Mouse (Mus musculus) liver, embryonic 11.5 days (tissue): ENCODE results near the gene Izumo1. TPM values are rescaled to one million over a fixed set of nuclear protein-coding genes. Genes with fewer than 3 reads are reported as not detected.

Experiments used
- ATAC-seq: fragments of 200-750 bp; cut with Nextera tagmentation; replicated peaks from 2 replicates; pipeline ENCODE4 v1.8.0; 2017; ENCODE audit warnings: moderate number of reproducible peaks, mild to moderate bottlenecking, moderate TSS enrichment, moderate library complexity; ENCODE audit not compliant: low FRiP score
- DNase-seq: peaks from one replicate; pipeline ENCODE4 v3.0.0-alpha.2; 2017; ENCODE audit warnings: low spot score
- H3K27ac ChIP-seq: fragments of 300-500 bp; sonication (generic); 2 replicates; pipeline ENCODE4 v1.5.1; 2014; ENCODE audit warnings: mild to moderate bottlenecking, low read depth, low read length, control low read depth
- H3K27me3 ChIP-seq: fragments of 300-500 bp; sonication (generic); replicated peaks from 2 replicates; pipeline ENCODE4 v1.6.1; 2014; ENCODE audit warnings: low read length, mixed read lengths; ENCODE audit not compliant: control insufficient read depth, insufficient read depth
- H3K36me3 ChIP-seq: fragments of 300-500 bp; sonication (generic); 2 replicates; pipeline ENCODE4 v1.6.1; 2014; ENCODE audit warnings: mild to moderate bottlenecking, low read length, moderate library complexity, mixed read lengths; ENCODE audit not compliant: control insufficient read depth, insufficient read depth
- H3K4me1 ChIP-seq: fragments of 300-500 bp; sonication (generic); replicated peaks from 2 replicates; pipeline ENCODE4 v1.6.1; 2014; ENCODE audit warnings: low read length, mixed read lengths; ENCODE audit not compliant: control insufficient read depth, insufficient read depth
- H3K4me2 ChIP-seq: fragments of 300-500 bp; sonication (generic); 2 replicates; pipeline ENCODE4 v1.6.1; 2014; ENCODE audit warnings: mild to moderate bottlenecking, control low read depth, moderate library complexity
- H3K4me3 ChIP-seq: fragments of 300-500 bp; sonication (generic); 2 replicates; pipeline ENCODE4 v1.5.1; 2014; ENCODE audit warnings: low read depth, low read length, control low read depth
- H3K9ac ChIP-seq: fragments of 300-500 bp; sonication (generic); 2 replicates; pipeline ENCODE4 v1.6.1; 2014; ENCODE audit warnings: low read depth, low read length, control low read depth
- H3K9me3 ChIP-seq: fragments of 300-500 bp; sonication (generic); 2 replicates; pipeline ENCODE4 v1.6.1; 2016; ENCODE audit warnings: low read length, inconsistent platforms, mixed read lengths; ENCODE audit not compliant: control insufficient read depth
- WGBS: fragments of 180-500 bp; shearing (Covaris S2); extraction: QIAGEN DNeasy Blood & Tissue Kit; methylation state at CpG from one replicate; pipeline ENCODE4 v1.1.7; 2014; 5-methylcytosine and 5-hydroxymethylcytosine counted together
- polyA plus RNA-seq: library from polyadenylated mRNA; unstranded; fragments of >200 nt; fragmentation: Nextera tagmentation; extraction: Ambion mirVana; gene quantifications from 2 replicates; pipeline ENCODE4 v1.2.1, GENCODE M21; 2014

Izumo1 gene
- polyA plus RNA-seq, 1 experiment from 2014 or later, result 0.22 TPM

- peaks cover 12% of the 10 kb centered on the region for H3K4me1 ChIP-seq
- H3K9ac ChIP-seq, result no peak overlapping the region
- H3K4me3 ChIP-seq, result no peak overlapping the region
- no peaks in the 10 kb centered on the region; the same call in 1 of the 2 replicates for H3K36me3 ChIP-seq
- H3K4me2 ChIP-seq, result no peak overlapping the region
- no peak for DNase-seq
- H3K27ac ChIP-seq, result peak overlapping the region; percentile 25; the same call in 1 of the 2 replicates
- no peaks in the 10 kb centered on the region for H3K9me3 ChIP-seq
- H3K27me3 ChIP-seq, result peaks cover 32% of the 10 kb centered on the region
- ATAC-seq, result no peak
- WGBS, result 67% methylated on average over 7 of the region's 7 CpGs
These were observed 5.0 kb downstream of the Izumo1 start for GRCm38 (mm10) chr7:45626571-45627076.

- Histone ChIP-seq H3K9me3 (no peaks in the 10 kb centered on the region), H3K27me3 (peaks cover 32% of the 10 kb centered on the region), H3K4me3 (peak within 1 kb of the TSS; percentile 60), H3K36me3 (no peaks in the 10 kb centered on the region; the same call in 1 of the 2 replicates), H3K9ac (peak within 1 kb of the TSS; percentile 69), H3K4me1 (peaks cover 12% of the 10 kb centered on the region), H3K4me2 (peak within 1 kb of the TSS; percentile 95), H3K27ac (peak within 1 kb of the TSS; percentile 55; the same call in 1 of the 2 replicates)
- 52% methylated on average over 9 of the region's 9 CpGs for whole genome bisulfite sequencing
- DNase-seq (no peak), ATAC-seq (0 out of 2 replicates have a peak, but pooled peaks have one; percentile 21)
These were observed 5.7 kb downstream of the Izumo1 start, which contains the start of gene Rasip1 for GRCm38 (mm10) chr7:45627261-45627660. Gene Rasip1 (plus strand): TSS chr7:45627488.

DNA sequence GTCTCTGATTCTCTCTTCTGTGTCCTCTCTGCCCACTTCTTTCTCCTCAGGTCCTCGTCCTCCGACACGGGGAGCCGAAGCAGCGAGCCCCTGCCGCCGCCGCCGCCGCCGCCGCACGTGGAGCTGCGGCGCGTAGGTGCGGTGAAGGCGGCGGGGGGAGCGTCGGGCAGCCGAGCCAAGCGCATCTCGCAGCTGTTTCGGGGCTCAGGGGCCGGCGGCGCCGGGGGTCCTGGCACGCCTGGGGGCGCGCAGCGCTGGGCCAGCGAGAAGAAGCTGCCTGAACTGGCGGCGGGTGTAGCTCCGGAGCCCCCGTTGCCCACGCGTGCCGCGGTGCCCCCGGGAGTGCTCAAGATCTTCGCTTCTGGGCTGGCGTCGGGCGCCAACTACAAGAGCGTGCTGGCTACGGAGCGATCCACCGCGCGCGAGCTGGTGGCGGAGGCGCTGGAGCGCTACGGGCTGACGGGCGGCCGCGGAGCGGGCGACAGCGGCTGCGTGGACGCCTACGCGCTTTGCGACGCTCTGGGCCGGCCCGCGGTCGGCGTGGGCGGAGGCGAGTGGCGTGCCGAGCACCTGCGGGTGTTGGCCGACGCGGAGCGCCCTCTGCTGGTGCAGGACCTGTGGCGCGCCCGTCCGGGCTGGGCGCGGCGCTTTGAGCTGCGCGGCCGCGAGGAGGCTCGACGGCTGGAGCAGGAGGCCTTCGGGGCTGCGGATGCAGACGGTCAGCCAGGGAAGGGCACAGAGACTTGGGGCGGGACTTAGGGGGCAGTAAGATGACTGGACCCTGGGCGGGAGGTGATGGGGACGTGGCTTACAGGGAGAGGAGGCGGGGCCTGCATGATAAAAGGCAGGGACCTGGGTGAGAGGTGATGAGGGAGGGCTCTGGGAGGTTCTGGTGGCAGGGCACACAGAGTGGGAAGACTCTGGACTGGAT, 7.0 kb downstream of the Izumo1 start:
- H3K4me2 ChIP-seq, result peak overlapping the region; percentile 95
- no peaks in the 10 kb centered on the region for H3K9me3 ChIP-seq
- WGBS, result 2% methylated on average over 105 of the region's 105 CpGs
- H3K27me3 ChIP-seq, result peaks cover 32% of the 10 kb centered on the region
- H3K4me1 ChIP-seq, result peaks cover 12% of the 10 kb centered on the region
- DNase-seq, result peak; percentile 86
- peak; percentile 69 for ATAC-seq
- no peaks in the 10 kb centered on the region for H3K36me3 ChIP-seq
- peak overlapping the region; percentile 60 for H3K4me3 ChIP-seq
- no peak overlapping the region for H3K27ac ChIP-seq
- H3K9ac ChIP-seq, result peak overlapping the region; percentile 69

DNA sequence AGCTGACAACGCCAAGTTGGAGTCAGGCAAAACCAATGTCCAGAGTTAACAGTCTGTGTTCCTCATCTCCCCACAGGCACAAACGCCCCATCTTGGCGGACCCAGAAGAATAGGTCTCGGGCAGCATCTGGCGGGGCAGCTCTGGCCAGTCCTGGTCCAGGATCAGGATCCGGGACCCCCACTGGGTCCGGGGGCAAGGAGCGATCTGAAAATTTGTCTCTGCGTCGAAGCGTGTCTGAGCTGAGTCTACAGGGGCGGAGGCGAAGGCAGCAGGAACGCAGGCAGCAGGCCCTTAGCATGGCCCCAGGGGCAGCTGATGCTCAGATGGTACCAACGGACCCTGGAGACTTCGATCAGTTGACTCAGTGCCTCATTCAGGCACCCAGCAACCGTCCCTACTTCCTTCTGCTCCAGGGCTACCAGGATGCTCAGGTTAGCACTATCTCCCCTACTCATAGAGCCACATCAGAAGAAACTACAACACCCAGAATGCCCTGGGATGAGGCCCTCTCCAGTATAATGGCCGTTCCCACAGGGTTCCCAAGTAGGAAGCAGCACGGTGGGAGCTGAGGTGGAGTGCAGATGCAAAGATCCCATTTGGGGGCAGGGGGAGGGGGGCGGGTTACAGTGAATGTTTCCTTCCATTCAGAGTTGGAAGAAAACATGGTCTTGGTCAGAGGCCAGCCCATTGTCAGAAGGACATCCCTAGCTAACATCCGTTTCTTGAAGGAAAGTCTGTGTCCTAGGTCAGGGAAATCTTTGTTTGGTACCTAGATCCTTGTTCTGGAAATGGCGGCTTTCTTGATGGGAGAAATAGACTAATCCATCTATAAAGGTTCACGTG, 8.7 kb downstream of the Izumo1 start:
- H3K27me3 ChIP-seq, result peaks cover 28% of the 10 kb centered on the region
- H3K9me3 ChIP-seq, result no peaks in the 10 kb centered on the region
- no peak overlapping the region for H3K27ac ChIP-seq
- no peak overlapping the region for H3K4me2 ChIP-seq
- WGBS, result 77% methylated on average over 23 of the region's 23 CpGs
- H3K4me1 ChIP-seq, result peaks cover 12% of the 10 kb centered on the region
- DNase-seq (no peak), ATAC-seq (no peak)
- H3K9ac ChIP-seq, result no peak overlapping the region
- no peaks in the 10 kb centered on the region for H3K36me3 ChIP-seq
- H3K4me3 ChIP-seq, result no peak overlapping the region

GRCm38 (mm10) chr7:45632499-45632898, 10.9 kb downstream of the Izumo1 start:
- peaks cover 9% of the 10 kb centered on the region for H3K4me1 ChIP-seq
- WGBS, result 36% methylated on average over 35 of the region's 35 CpGs
- no peak for DNase-seq
- H3K9me3 ChIP-seq, result no peaks in the 10 kb centered on the region
- no peak overlapping the region for H3K4me3 ChIP-seq
- H3K27ac ChIP-seq, result no peak overlapping the region
- H3K27me3 ChIP-seq, result peaks cover 18% of the 10 kb centered on the region
- peak overlapping the region; percentile 54 for H3K4me2 ChIP-seq
- H3K36me3 ChIP-seq, result peaks cover 6% of the 10 kb centered on the region; the same call in 1 of the 2 replicates
- peak overlapping the region; percentile 30; the same call in 1 of the 2 replicates for H3K9ac ChIP-seq
- ATAC-seq, result no peak

GRCm38 (mm10) chr7:45634946-45635681, 13.5 kb downstream of the Izumo1 start:
- H3K9ac ChIP-seq, result no peak overlapping the region
- no peak; the same call in 1 of the 2 replicates for ATAC-seq
- no peak overlapping the region for H3K4me2 ChIP-seq
- H3K4me3 ChIP-seq, result no peak overlapping the region
- H3K4me1 ChIP-seq, result peaks cover 2% of the 10 kb centered on the region; the same call in 1 of the 2 replicates
- no peak overlapping the region for H3K27ac ChIP-seq
- 66% methylated on average over 11 of the region's 11 CpGs for WGBS
- H3K36me3 ChIP-seq, result peaks cover 6% of the 10 kb centered on the region; the same call in 1 of the 2 replicates
- peaks cover 3% of the 10 kb centered on the region; the same call in 1 of the 2 replicates for H3K27me3 ChIP-seq
- no peak for DNase-seq
- no peaks in the 10 kb centered on the region for H3K9me3 ChIP-seq

DNA sequence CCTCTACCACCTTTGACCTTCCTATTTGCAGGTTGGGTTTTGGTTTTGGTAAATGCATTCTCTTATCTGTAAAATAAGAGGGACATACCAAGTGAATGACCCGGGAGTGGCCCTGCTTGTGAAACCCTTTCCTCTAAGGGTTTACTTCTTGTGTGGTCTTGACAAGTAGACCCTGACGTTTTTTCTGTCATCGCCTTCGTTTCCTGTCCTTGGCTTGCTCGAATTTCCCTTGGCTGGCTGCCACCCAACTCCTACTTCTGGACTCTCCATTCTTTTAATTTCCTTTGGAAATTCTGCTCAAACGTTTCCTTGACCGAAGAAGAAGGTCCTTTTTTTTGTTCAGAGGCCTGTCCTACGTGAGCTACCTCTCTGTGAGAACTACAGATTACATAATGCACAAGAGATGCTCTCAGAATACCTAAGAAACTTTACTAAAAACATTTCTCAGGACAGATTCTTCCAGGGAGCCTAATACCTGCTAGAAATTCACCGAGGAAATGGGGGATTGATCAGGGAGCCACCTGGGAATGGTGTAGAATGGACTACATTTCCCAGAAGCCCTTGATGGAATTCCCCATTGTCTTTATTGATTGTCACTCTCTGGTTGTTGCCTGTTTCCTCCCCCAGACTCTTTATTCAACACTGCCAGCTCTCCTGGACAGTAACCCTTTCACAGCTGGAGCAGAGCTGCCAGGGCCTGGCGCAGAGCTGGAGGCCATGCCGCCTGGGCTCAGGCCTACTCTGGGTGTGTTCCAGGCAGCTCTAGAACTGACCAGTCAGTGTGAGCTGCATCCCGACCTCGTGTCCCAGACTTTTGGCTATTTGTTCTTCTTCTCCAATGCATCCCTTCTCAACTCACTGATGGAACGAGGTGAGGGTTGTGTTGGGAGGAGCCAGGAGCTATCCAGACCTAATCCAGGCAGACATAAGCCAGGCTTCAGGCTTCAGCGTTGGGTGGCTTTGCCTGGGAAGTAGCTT, 14.4 kb downstream of the Izumo1 start:
- WGBS, result 67% methylated on average over 15 of the region's 15 CpGs
- peak overlapping the region; percentile 41; the same call in 1 of the 2 replicates for H3K27ac ChIP-seq
- no peaks in the 10 kb centered on the region for H3K9me3 ChIP-seq
- no peaks in the 10 kb centered on the region; the same call in 1 of the 2 replicates for H3K27me3 ChIP-seq
- H3K36me3 ChIP-seq, result peaks cover 6% of the 10 kb centered on the region; the same call in 1 of the 2 replicates
- H3K4me1 ChIP-seq, result peaks cover 2% of the 10 kb centered on the region; the same call in 1 of the 2 replicates
- DNase-seq, result no peak
- H3K4me3 ChIP-seq, result no peak overlapping the region
- ATAC-seq, result no peak
- no peak overlapping the region for H3K4me2 ChIP-seq
- no peak overlapping the region for H3K9ac ChIP-seq
